Mouse (Mus musculus): ENCODE measurements at regions not wholly inside any gene's neighbourhood (a gene's known extent, or its start where the extent isn't known, plus 50 kb on each side); places are given as distances from the start of the nearest gene placed in this dataset.
A peak's percentile ranks its signal among the peaks of the same experiment; 100 is the strongest.
"Not testable (repeated sequence)": the region's sequence is repeated elsewhere in the genome, so short reads cannot be mapped to it uniquely, and the experiment has no call there.

DNA sequence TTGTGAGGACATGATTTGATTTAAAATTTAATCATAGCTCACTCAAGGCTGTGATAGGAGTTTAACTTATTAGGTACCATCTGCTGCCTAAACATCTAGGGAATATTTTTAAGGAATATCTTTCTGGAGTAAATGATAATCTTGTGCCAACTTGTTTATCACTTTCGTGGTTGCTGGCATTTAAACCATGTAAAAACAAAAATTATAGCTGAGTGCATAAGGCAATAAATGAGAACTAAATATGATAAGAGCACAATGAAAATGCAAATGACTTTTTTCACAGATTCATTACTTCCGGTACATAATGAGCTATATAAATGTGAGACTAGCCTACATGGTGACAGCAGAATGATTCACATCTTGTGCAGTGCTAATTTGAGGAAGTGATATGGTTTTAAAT is 221.8 kb upstream of the Tmprss15 start:
- no peak for DNase-seq

DNA sequence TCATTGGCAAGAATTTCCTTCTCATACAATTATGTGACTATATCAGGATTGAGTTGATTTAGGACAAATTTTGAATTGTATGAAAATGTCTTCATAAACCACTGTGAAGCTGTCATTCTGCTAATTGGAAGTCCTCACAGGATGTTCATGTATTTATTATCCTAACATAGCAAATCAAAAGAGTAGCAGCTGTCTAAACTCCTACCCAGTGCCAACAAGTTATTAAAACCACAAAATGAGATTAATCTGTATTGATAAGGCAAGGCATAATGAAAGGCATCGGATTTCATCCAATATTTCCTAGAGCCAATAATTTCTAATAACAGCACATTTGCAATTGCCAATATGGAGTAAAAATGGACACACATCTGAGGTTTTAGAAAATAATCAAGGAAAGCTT is 217.6 kb upstream of the Tmprss15 start:
- no peak for DNase-seq

GRCm38 (mm10) chr16:79296621-79297020 is 205.7 kb upstream of the Tmprss15 start:
- not testable (repeated sequence) for DNase-seq

- no peak for DNase-seq
These were observed 188.1 kb upstream of the Tmprss15 start for GRCm38 (mm10) chr16:79279006-79279405.

- no peak for DNase-seq
These were observed 165.6 kb upstream of the Tmprss15 start for GRCm38 (mm10) chr16:79256525-79256924.

GRCm38 (mm10) chr16:79256084-79256483 is 165.2 kb upstream of the Tmprss15 start:
- no peak for DNase-seq

GRCm38 (mm10) chr16:79240857-79241491 is 150.1 kb upstream of the Tmprss15 start:
- no peak for DNase-seq

- no peak for DNase-seq
These were observed 149.3 kb upstream of the Tmprss15 start for GRCm38 (mm10) chr16:79240191-79240590.

- no peak for DNase-seq
These were observed 100.3 kb upstream of the Tmprss15 start for GRCm38 (mm10) chr16:79191196-79191595.

DNA sequence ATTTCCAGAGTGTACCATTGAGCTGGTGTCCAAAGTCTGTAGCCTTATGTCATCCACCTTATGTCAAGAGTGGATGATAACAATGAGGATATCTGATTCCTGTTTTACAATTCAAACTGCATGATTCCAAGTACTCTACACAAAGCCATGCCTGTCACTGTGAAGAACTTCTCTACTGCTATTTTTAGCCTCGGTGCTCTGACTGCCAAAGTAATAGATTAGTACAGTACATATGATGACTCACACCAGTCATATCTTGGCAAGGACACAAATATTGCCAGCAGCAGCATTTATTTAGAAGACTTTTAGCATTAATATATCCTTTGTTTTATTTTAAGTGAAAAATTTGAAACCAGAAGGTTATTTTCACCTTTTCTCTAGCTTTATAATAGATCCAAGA is 95.6 kb upstream of the Tmprss15 start:
- no peak for DNase-seq

GRCm38 (mm10) chr16:79182474-79182873 is 91.6 kb upstream of the Tmprss15 start:
- DNase-seq: peak; percentile 8

DNA sequence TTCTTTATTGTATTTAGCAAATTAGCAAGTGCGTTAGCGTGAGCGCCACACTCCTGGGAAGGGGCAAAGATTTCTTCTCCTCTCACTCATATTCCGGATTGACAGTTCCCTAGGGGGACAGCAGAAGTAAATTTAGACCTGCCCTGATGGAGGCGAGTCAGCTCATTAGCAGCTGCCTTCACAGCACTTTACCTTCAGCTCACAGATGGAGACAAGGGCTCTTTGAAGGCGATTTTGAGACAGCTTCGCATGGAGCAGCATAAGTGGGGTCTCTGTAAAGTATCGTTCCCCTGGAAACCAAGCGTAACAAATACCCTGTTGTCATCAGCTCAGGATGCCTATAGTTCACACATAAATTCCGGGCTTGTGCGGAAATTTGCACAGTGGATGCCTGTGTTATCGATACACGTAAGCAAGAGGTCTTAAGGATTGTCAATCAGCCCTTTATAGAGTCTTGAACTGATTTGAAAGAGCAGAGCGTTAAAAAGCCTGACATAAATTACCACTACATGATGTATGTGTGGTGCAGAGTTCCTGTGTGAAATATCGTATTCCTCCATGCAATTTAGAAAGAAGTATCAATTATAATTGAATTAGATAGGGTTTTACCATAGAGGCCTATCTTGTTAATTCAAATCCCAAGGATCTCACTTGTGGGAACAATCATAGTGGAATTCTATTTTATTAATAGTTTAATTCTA is 86.6 kb upstream of the Tmprss15 start:
- no peak for DNase-seq

DNA sequence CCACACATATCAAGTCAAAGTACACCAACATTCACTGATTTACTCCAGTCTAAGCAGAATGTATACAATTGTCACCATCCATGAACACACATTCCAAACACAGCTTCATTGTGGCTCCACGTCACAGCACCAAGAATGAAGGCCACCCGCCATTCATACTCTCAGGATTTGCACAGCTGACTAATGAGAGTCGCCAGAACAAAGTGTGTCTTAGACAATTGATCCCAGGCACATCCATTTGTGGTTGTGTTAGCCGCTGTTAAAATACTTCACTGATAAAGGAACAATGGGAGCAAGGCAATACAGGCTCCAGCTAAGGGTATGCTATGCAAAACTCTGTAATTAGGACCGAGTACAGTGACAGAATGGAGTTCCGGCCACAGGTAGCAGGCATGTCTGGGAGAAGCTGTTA is 85.9 kb upstream of the Tmprss15 start:
- no peak for DNase-seq

GRCm38 (mm10) chr16:79168193-79168592 is 77.3 kb upstream of the Tmprss15 start:
- DNase-seq: peak; percentile 74

- no peak for DNase-seq
These were observed 51.9 kb upstream of the Tmprss15 start for GRCm38 (mm10) chr16:79142813-79143212.

All from right cerebral cortex, adult 18-20 months (tissue).